Mouse (Mus musculus): ENCODE measurements around the gene Lamc1.

The Lamc1 gene

DNA sequence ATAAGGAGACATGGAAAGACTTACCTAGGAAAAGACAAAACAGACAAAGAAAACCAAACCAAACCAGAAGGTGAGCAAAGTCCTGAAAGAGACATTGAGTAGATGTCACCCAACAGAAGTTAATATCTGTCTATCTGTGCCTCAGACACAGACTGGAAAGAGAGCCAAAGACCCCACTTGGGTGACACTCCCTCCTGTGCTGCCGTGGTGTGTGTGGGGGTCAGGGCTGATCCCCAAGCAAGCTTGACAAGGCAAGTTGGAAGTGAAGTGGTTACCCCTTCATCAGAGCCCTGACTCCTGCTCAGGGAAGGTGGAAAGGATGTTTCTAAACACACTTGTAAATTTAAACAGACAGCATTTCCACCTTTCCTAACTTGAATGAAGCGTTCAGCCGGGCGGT lies 140.2 kb downstream of the Lamc1 start:
- DNase-seq (ENCODE audit: low spot score in 2 of 2) = no peak

DNA sequence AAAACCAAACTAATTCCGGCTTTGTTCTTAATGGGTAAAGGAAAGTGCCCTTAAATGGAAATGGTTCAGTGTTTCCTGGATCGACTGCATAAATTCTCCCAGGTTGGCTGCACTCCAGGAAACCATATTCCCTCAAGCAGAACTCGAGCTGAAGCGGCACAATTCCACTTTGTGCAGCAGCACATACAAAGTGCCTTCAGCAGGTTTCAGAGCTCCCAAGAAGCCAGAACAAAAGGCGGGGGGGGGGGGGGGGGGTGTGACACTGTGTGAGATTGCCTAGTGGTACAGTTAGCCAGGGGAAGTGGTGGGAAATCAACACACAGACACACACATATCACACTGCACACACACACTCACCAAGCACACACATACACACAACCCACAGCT lies 140.7 kb downstream of the Lamc1 start:
- peak in 1 of 2 experiments; percentile 42 for DNase-seq (ENCODE audit: low spot score in 2 of 2)

DNA sequence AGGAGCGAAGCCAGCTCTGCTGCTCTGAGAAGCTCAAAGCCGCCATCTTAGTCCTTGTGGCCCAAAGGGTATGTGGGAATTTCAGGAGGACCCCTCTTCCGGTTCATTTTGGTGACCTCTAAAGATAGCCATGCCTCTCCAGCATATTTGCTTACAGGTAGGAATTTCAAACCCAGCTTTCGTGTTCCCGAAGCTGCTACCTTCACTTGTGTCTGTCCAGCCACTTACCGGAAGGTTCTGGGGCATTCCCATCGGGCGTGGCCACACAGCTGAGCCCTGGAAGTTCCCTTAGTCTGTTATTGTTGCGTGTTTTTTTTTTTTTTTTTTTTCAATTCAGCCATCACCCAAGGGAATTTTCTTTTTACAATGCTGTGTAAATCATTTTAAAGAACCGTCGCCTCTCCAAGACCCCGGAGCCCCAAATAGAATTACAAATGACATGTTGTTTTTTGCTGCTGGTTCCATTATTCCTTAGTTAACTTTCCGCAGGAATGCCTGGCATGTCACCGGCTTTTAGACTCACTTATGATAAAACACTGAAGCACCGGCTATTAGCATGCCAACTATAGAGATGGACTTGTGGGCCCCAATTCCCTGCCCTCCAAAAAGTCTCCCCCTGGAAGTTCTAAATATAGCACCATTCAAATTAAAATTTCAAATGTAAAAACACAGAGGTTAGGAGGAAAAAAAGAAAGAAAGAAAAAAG lies 141.2 kb downstream of the Lamc1 start:
- DNase-seq (ENCODE audit: low spot score in 2 of 2) = no peak

DNA sequence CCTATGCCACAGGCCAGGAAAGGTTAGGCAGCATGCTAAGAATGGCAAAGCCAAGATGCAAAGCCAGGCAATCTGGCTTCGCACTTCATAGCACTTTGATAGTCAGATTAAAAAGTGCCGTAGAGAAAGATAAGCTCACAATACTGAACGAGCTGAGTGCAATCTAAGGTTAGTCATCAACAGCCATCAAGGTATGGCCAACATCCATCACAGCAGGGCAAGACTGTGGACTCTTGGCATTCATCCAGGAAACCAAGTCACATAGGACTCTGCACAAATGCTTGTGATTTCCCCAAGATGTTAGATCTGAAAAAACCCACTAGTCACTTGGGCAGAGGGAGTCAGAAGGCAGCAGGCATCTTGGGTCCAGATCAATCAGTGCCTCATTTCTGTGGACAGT lies 144.5 kb downstream of the Lamc1 start:
- no peak for DNase-seq (ENCODE audit: low spot score in 2 of 2)

DNA sequence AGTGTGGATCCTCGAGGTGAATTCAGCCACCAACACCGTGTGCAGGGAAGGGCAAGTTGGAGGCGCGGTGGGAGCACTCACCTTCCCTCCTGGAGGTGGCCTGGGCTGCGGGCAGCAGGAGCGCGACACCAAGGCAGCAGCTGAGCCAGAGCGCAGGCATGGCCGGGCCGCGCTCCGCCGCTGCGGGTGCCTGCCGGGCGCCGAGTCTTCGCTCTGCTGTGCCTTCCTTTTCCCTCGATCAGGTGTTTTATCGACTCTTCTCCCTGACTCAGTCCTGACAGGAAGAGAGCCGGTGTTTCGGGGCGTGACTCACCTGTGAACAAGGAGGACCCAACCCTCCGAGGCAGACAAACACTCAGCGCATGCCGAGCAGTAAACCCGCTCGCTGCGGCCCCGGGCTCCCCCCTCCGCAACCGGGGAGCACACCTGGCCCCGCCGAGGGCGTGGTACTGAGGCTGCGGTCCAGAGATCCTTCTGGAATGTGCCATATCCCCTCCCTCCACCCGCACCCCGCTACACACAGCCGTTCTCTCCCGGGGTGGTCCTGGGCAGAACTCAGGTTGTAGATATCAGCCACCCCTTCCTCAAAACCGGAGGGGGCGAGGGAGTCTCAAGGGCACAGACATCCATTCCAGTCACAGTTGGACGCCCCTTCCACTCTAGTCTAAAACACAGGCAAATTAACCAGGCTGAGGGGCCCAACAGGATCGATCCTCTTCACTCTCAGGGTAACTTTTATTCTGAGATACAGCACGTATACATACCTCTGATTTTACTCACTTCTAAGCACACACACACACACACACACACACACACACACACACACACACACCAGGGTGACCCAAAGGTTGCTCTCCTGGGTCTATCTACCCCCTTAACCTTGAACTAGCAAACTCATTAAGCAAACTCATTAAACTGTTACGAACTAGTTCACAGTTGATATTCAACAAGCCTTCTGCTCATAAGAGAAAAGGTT lies 146.5 kb downstream of the Lamc1 start, which contains the start of gene Lamc2:
Lamc2 (minus strand) TSS at position 620 of the 976 bp plus-strand sequence.
- no peak for DNase-seq (ENCODE audit: low spot score in 2 of 2)

DNA sequence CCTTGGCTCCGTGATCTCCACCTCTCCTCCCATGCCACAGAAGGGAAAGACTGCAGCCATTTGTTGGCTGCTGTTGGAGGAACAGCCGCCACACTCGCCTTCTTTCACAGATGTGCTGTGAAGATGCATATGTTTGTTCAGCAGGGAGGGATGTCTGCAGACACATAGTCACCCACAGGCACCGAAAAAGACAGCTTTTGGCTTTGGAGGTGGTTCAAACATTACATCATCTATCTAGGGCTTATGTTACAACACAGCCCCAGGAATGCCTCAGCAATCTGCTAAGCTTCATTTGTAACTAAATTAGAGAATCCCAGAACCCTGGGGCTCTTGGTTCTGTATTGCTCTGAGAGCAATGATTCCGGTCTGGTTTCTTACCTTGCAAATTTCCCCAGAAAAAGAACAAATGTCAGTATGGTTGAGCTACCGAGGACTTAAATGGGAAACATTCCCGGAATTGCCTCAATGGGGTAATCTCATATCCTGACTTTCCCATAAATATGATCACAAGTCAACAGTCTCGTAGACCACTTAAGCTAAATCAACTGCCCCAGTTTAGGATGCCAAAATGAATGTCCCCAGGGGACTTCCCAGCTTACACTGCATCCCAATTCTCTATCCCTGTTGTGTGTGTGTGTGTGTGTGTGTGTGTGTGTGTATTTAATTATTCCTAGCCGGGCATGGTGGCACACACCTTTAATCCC lies 151.8 kb downstream of the Lamc1 start:
- peak; percentile 57 to 60 for DNase-seq (ENCODE audit: low spot score in 2 of 2)

DNA sequence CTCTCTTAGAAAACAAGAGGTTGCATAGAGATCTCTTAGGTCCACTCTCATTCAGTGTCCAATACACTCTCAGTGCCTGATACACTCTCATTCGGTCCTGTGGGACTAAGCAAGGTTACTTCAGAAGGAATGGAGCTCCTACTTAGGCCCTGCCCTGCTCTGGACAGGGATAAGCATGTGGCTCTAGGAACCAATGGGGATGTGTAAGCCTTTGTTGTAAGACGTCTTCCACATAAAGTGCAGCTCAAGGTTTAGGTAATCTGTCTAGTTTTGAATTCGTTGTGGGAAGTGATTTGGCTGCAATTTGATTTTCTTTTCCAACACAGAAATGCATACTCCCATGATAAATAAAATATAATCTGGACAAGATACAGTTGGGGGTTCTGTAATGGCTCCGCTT lies 152.4 kb downstream of the Lamc1 start:
- DNase-seq (ENCODE audit: low spot score in 2 of 2) = no peak

DNA sequence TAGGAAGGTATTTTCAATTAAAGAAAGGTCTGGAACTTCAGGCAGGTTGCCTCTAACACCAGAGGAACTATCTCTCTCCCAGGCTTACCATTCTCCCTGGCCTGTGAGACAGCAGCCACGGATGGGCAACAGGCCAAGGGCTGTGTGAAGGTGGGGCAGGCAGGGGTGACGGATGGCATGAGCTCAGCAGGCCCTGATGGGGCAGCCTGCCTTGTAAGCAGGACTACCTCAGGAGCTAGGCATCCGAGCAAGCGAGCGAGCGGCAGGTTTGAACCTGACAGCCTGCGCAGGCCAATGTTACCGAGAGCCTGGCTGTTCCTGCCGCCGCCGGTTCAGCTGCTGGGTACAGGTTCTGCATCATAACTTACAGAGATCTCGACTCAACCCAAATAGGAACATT lies 157.8 kb downstream of the Lamc1 start:
- DNase-seq (ENCODE audit: low spot score in 2 of 2) = peak in 1 of 2 experiments; percentile 49

DNA sequence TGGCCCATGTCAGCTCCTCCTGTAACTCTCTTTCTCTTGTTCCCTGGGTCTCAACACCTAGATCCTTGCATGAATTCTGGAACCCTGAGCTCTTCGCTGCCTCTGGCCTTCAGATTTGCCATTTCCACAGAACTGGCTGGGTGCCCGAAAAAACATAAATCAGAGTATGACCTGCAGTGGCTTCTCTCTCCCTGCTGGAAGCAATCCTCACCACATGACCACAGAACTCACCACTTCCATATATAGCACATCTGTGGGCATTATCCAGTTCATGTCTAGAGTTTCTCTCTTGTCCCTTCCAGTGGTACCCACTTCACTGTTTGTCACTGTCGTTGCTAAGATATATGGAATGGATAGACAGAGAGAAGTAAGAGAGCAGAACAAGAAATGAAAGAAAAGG lies 159.3 kb downstream of the Lamc1 start:
- no peak for DNase-seq (ENCODE audit: low spot score in 2 of 2)

DNA sequence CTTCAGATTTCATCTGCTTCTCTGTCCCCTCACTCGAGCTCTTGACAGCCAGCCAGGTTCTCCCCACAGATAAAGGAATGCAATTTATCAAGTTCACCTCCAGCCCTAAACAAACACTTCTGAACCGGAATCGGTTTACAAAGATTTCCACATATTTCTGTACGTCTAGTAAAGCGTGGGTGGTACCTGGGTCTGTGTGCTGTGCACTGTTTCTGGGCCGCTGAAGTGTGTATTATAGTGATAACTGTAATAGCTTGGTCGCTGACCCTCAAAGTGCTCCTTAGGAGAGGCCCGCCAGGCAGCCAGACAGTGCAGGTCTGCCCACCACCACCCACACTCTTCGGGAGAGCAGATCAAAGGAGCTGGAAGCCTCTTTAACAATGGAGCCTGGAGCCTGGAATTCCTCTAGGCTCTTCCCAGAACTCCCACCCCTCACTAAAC lies 160.3 kb downstream of the Lamc1 start:
- no peak for DNase-seq (ENCODE audit: low spot score in 2 of 2)

DNA sequence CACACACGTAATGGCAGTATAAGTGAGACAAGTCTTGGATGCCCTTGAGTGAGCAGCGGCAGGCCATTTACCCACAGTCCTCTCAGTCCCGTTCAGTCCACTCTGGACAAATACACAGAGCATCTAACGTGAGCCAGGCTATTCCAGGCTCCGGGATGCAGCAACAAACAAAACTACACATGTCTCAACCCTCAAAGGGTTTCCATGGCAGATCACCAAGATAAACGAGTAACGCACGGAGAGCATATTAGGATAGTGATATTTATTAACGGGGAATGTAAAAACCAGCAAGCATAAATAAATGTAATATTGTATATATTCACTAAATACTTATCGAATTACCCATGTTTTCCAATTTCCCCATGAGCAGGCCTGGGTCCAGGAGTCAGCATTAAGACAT lies 161.6 kb downstream of the Lamc1 start:
- DNase-seq (ENCODE audit: low spot score in 2 of 2) = no peak
